Mouse (Mus musculus): ENCODE measurements around the gene Gimap4.

Gene Gimap4

GRCm38 (mm10) chr6:48684319-48684718 is at the start of gene Gimap4:
Gene Gimap4 (plus strand): TSS chr6:48684549.
- in situ Hi-C loops (cut with MboI; ENCODE audit: unreplicated experiment in 2 of 2): no loop called here

DNA sequence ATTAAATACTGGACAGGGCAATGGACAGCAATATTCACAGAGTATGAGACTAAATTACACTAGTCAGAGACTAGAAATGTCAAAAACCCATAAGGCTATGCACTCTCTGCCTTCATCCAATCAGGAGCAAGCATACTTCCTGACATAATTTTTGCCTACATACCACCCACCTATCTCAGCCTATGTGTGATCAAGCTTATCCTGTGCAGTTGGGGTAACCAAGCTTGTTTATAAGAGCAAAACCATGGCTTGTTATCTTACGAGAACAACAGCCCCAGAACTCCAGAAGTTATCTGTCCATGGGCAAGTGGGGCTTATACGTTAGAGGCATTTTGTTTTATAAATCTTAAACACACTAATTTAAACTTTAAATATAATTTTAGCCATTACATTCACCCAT is 49.2 kb upstream of the Gimap4 start:
- in situ Hi-C loops (cut with MboI; ENCODE audit: unreplicated experiment in 2 of 2): loop anchor here (5.0 to 25.0 kb wide), 5 partner anchors 402 to 760 kb away; partner anchors contain the start of genes Stk31 (in 2 of the 2) and Gpnmb (in 1 of the 2)

DNA sequence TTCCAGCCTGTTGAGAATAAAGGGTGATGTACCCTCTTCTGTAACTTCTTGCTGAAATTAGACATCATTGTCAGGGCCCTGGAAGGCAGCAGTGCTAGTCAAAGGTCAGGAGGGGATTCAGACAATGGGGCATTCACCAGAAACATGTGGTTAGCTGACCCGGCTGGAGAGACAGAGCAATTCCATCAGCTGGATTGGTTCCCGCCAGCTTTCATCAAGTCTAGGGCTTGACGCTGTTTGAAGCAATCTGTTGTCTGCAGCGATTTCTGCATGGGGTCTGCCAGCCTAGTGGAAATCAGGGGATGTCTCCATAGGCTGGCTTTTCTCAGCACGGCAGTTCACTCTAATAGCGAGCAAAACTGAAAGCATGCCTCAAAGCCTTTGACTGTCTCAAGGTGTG is 47.8 kb upstream of the Gimap4 start:
- in situ Hi-C loops (cut with MboI; ENCODE audit: unreplicated experiment in 2 of 2): loop anchor here (5.0 to 25.0 kb wide), 5 partner anchors 401 to 758 kb away; partner anchors contain the start of genes Stk31 (in 2 of the 2) and Gpnmb (in 1 of the 2)

DNA sequence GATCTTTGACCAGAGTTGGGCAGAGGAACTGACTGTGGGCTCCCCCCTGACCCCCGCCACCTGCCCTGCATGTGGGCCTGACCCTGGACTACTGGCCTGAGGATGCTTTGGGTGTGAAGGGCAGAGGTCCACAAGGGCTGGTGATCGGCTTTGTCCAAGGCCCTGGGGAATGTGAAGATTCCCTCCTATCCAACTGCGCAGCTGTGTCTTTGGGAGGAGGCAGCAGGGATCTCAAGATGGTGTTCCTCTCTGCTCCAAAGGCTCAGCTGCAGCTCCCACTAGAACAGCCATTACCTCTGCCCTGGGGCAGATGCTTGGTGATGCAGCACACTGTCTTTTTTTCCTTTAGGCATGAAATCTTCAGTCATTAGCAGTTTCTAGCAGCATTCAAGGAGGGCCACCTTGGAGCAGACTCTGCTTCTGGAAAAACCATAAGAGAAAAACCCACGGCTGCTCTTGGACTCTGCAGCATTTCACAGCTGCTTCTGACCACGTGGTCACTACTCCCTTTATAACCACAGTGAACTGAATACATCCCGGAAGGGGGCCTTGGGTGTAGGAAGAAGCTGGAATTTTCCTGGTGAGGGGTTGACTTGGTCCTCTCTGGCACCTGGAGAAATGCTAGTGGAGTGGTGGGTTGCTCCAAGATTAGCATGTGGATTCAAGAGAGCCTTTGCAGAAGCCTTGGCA is 46.4 kb upstream of the Gimap4 start:
- in situ Hi-C loops (cut with MboI; ENCODE audit: unreplicated experiment in 2 of 2): loop anchor here (5.0 to 25.0 kb wide), 5 partner anchors 399 to 757 kb away; partner anchors contain the start of genes Stk31 (in 2 of the 2) and Gpnmb (in 1 of the 2)

DNA sequence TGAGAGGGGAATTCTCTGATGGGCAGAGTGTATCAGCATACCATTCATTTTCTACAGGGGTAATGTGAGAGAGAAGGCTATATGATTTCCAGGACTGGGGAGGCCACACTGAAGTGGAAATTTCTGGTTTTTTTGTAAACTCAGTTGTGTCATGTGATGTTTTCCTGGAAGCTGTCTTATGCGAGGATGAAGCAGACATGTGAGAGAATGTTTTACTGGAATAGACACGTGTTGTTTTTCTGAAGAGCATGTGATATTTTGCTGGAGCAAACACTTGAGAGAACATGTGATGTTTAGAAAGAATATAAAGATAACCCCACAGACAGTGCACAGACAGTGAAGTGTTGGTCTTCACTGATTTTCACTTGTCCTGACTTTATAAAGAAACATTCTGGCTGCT is 45.8 kb upstream of the Gimap4 start:
- in situ Hi-C loops (cut with MboI; ENCODE audit: unreplicated experiment in 2 of 2): loop anchor here (5.0 to 25.0 kb wide), 5 partner anchors 399 to 756 kb away; partner anchors contain the start of genes Stk31 (in 2 of the 2) and Gpnmb (in 1 of the 2)

DNA sequence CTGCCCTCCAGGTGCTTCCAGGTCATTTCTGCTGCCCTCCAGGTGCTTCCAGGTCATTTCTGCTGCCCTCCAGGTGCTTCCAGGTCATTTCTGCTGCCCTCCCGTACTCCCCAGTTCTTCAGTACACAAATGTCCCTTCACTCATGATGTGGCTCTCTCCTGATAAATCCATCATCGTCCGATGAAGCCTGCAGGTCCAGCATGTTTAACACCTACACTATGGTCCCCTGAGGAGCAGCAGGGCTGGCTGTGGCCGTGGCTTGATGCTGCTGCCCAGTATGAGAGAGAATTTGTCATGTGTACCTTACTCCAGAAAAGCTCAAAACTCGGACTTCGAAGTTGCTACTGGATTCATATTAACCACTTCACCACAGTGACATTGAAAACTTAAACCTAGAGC is 43.0 kb upstream of the Gimap4 start:
- in situ Hi-C loops (cut with MboI; ENCODE audit: unreplicated experiment in 2 of 2): loop anchor here (5.0 to 25.0 kb wide), 5 partner anchors 59 to 746 kb away; partner anchors contain the start of genes Atp6v0e2 (in 1 of the 2), Gpnmb (in 1 of the 2) and Stk31 (in 1 of the 2)

- in situ Hi-C loops (cut with MboI; ENCODE audit: unreplicated experiment in 2 of 2): loop anchor here (5.0 to 25.0 kb wide), 5 partner anchors 61 to 744 kb away; partner anchors contain the start of genes Atp6v0e2 (in 1 of the 2), Gpnmb (in 1 of the 2) and Stk31 (in 1 of the 2)
Measured at GRCm38 (mm10) chr6:48642764-48643292, 41.5 kb upstream of the Gimap4 start.

GRCm38 (mm10) chr6:48645660-48646308 is 38.6 kb upstream of the Gimap4 start:
- in situ Hi-C loops (cut with MboI; ENCODE audit: unreplicated experiment in 2 of 2): loop anchor here (5.0 to 25.0 kb wide), 9 partner anchors 47 to 742 kb away; partner anchors contain the start of genes Gimap3 (in 2 of the 2), Gimap5 (in 1 of the 2), Gpnmb (in 1 of the 2) and Stk31 (in 1 of the 2)

DNA sequence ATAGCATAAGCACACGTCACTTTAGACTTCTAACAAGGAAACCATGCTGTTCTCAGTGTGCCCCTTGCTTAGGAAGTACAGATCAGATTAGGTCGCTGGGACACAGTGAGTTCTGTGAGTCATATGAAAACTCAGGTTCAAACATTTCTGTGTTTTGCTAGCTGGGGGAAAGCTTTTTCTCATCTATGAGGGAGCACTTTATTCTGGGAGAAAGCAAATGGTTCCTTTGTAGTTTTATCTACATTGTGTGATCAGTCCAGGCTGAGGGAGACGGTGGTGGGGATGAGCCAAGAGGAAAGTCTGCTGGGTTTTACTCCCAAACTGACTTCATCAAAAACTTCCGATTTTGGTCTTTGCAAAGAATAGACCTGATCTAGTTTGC is 38.0 kb upstream of the Gimap4 start:
- in situ Hi-C loops (cut with MboI; ENCODE audit: unreplicated experiment in 2 of 2): loop anchor here (5.0 to 25.0 kb wide), 9 partner anchors 46 to 741 kb away; partner anchors contain the start of genes Gimap3 (in 2 of the 2), Gimap5 (in 1 of the 2), Gpnmb (in 1 of the 2) and Stk31 (in 1 of the 2)

DNA sequence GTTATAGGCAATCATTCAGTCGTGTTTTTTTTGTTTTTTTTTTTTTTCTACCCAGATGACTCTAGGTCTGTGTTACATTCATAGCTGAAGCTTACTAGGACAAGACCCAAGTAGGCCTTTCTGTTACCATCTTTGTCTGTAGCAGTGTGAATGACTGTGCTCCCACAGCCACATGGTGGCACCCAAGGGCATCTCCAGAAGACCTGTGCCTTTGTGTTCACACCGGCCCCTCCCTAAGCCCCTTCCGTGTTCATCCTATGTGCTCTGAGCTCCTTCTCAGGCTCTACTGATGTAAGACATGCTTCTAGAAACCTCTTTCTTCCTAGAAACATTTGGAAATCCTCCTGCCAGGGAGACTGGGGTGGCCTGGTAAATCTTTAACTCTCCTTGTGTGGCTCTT is 37.4 kb upstream of the Gimap4 start, which contains the start of gene Gimap8:
Gene Gimap8 (plus strand): TSS at position 240 of the 400 bp plus-strand sequence.
- in situ Hi-C loops (cut with MboI; ENCODE audit: unreplicated experiment in 2 of 2): loop anchor here (5.0 to 25.0 kb wide), 9 partner anchors 45 to 740 kb away; partner anchors contain the start of genes Gimap3 (in 2 of the 2), Gimap5 (in 1 of the 2), Gpnmb (in 1 of the 2) and Stk31 (in 1 of the 2)

DNA sequence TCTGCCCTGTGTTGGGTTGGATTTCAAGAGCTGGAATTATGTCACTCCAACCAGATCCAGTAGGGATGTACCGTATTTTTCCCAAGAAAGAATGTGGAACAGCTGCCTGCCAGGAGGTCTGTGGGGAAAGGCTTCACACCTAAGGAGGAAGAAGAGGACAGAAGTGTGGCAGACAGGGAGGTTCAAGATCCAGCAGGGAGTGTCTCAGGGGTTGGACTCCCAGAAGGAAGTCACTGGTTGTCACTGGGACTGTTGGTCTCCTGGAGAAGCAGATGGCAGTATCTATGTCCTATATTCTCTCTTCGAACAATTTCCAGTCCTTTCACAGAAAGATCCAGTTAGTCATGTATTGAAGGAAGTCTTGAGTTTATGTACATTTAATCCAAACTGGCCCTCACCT is 36.7 kb upstream of the Gimap4 start:
- in situ Hi-C loops (cut with MboI; ENCODE audit: unreplicated experiment in 2 of 2): loop anchor here (5.0 to 25.0 kb wide), 9 partner anchors 45 to 740 kb away; partner anchors contain the start of genes Gimap3 (in 2 of the 2), Gimap5 (in 1 of the 2), Gpnmb (in 1 of the 2) and Stk31 (in 1 of the 2)

GRCm38 (mm10) chr6:48648779-48649178 is 35.6 kb upstream of the Gimap4 start:
- in situ Hi-C loops (cut with MboI; ENCODE audit: unreplicated experiment in 2 of 2): loop anchor here (5.0 to 25.0 kb wide), 9 partner anchors 44 to 739 kb away; partner anchors contain the start of genes Gimap3 (in 2 of the 2), Gimap5 (in 1 of the 2), Gpnmb (in 1 of the 2) and Stk31 (in 1 of the 2)

DNA sequence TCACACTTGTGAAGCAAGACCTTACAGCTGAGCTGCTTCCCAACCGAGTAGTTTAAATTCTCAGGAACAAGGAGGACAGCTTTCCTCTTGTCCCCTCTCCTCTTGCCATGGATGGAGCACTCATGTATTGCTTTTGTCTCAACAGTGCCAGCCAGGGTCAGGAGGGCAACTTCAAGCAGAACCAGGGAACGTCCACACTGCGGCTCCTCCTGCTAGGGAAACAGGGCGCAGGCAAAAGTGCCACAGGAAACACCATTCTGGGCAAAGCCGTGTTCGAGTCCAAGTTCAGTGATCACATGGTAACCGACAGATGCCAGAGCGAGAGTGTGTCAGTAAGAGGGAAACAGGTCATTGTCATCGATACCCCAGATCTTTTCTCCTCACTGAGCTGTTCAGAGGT is 34.3 kb upstream of the Gimap4 start:
- in situ Hi-C loops (cut with MboI; ENCODE audit: unreplicated experiment in 2 of 2): no loop called here

- in situ Hi-C loops (cut with MboI; ENCODE audit: unreplicated experiment in 2 of 2): no loop called here
Measured at GRCm38 (mm10) chr6:48658721-48659120, 25.6 kb upstream of the Gimap4 start.

- in situ Hi-C loops (cut with MboI; ENCODE audit: unreplicated experiment in 2 of 2): no loop called here
Measured at GRCm38 (mm10) chr6:48664750-48665149, 19.6 kb upstream of the Gimap4 start.

- in situ Hi-C loops (cut with MboI; ENCODE audit: unreplicated experiment in 2 of 2): no loop called here
Measured at GRCm38 (mm10) chr6:48665471-48665870, 18.9 kb upstream of the Gimap4 start.

DNA sequence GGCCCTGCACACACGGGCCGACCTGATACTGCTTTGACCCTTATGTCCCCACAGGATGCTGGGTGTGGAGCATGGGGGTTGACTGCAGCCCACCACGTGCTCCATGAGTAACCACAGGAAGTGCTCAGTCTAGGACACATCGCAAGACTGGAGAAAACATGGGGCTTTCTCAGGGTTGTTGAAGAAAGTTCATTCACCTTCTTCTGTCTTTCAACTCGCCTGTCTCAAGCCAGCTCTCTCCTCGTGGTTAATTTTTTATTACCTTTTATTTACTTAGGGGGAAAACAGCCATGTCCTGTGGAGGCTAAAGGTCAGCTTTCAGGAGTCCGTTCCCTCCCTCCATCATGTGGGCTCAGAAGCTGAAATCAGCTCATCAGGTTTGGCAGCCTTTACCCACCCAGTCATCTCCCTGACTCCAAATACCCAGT is 18.2 kb upstream of the Gimap4 start:
- in situ Hi-C loops (cut with MboI; ENCODE audit: unreplicated experiment in 2 of 2): no loop called here

DNA sequence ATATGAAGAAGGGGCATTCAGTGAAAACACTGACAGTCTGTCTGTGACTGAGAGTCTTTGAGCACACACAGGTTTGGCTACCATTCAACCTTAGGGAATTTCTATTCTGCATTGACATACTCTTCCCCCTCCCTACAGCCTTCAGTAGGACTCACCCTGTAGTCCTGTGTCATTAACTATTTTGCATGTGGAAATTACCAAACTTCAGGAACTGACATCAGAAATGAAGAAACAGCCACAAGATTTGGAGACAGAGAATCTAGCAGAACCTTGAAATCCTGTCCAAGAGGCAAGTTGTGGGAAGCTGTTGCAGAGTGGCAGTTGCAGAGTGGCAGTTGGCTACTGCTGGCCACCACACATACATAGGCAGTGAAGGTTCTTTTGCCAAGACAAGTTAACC is 16.3 kb upstream of the Gimap4 start:
- in situ Hi-C loops (cut with MboI; ENCODE audit: unreplicated experiment in 2 of 2): no loop called here

GRCm38 (mm10) chr6:48669446-48669969 is 14.8 kb upstream of the Gimap4 start:
- in situ Hi-C loops (cut with MboI; ENCODE audit: unreplicated experiment in 2 of 2): no loop called here

All from v-Abl transformed pro-B cells (cell line).